Mouse (Mus musculus): Measurements from ENCODE around the gene Aif1. TPM values are rescaled to one million over a fixed set of nuclear protein-coding genes. Genes with fewer than 3 reads are reported as not detected.

The Aif1 gene
- polyA plus RNA-seq (2017; shearing (Covaris generic)), result 1 to 10 TPM in 2 of 3 experiments, under 1 TPM in 1; 0.79 to 5.4 (median 2.1) TPM

DNA sequence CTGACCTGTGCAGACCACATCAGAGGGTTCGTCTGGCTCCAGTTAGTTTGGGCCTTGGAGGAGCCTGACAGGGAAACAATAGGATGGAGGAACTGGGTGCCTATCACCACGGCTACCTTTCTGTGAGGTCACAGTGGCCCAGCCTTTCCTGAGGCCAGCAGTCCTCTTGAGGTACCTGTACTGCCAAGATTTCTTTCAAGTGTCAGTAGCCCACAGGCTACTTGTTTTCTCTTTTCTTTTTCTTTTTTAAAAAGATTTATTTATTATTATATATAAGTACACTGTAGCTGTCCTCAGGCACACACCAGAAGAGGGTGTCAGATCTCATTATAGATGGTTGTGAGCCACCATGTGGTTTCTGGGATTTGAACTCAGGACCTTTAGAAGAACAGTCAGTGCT lies at the start of gene Aif1:
Gene Aif1 (minus strand): TSS at position 101 of the 400 bp plus-strand sequence.
- ATAC-seq, result no peak

DNA sequence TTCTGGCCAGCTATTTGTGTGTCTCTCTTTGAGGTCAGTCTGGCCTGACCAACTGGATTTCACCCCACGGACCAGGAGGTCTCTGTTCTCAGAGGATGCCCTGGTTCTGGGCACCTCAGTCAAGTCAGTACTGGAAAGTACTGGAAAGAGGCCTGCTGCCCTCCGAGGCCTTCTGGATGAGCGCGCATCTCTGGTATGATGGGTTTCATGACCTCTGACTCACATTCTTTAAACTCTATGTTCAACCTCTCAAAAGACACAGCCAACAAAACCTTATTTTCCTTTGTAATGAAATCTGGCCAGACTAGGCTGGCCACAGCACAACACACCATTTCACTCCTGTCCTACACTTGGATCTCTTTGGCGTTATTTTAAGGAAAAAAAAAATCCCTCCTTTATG lies 49.6 kb upstream of the Aif1 start:
- ATAC-seq, result no peak

DNA sequence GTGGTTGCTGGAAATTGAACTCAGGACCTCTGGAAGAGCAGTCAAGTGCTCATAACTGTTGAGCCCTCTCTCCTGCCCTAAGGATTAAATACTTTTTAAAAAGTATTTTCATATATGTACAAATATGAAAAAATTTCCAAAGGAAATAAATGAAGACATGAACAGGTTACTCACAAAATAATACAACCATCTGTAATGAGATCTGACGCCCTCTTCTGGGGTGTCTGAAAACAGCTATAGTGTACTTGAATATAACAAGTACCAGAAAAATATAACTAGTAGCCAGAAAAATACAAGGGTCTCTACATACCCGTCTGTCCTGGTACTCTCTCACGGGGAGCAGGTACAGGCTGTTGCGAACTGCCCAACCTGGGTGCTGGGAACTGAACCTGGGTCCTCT lies 48.8 kb upstream of the Aif1 start:
- no peak for ATAC-seq

DNA sequence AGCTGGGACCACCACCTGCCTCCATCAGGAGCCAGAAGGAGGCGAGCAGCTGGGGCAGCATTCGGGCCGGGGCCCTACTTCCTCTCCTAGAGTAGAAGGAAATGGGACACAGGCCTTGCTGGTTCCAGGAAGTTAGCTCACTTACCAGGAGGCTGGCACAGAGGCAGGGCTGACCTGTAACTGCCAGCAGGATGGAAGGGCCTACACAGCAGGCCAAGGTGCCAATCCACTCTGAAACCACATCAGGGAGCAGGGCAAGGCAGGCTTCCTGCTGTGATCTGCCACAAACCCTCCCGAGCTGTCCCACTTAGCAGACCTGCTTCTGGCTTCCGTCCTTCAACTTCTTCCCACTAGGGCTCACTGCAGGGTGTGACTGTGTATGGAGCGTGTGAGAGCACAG lies 46.4 kb upstream of the Aif1 start:
- ATAC-seq, result no peak

DNA sequence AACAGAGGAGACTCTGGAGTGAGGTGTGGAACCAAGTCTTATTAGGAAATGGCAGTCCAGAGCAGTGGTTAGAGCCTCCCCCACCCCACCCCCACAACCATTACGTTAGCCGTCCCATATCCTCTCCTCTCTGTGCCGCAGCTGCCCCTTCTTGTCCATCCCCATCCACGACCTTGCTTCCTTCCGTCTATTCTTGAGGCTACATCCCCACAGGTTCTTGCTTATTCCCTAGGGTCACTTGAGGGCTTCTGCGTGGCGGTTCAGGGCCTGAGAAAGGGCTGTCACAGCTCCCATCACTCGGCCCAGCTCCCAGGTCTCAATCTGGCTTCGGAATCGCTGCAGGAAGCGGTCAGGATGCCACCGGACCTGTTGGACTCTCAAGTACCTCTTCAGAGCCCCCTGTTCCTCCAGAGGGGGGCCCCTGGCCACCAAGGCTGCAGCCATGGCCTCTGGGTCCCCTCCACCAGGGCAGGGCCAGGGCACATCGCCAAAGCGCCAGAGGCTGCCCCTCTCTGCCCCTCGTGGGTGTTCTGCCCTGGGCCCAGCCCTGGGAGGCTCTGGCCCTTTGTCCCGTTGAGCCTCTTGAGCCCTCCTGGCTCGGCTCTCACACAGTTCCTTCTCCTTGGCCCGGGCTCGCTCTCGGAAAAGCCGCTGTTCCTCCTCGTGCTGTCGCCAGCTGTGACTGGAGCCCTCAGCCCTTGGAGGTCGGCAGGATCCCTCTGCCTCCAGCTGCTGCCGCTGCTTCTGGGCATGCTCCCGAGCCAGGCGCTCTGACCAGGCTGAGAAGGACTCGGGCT lies 44.5 kb upstream of the Aif1 start, which contains the start of gene Gm16181:
Gene Gm16181 (plus strand): TSS at position 679 of the 797 bp plus-strand sequence.
- ATAC-seq, result peak; percentile 3

DNA sequence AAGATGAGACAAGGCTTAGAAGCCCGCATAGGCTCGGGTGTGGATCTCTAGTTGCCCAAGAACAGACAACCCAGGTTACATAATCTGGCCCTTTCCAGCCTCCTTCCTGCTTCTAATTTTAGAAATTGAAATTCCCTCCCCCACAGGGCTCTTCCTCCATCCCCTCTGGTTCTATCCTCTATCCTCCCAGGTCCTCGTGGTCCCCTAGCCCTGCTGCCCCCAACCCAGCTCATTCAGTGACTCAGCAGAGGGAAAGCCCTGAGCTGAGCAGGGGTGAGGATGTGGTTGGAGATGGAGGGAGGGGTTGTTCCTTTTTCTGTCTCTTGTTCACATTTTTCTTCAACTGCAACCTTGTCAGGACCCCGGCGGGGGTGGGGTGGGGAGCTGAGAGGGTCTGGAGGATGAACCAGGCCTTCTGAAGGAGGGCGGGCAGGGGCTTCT lies 43.8 kb upstream of the Aif1 start:
- ATAC-seq, result peak; percentile 83

DNA sequence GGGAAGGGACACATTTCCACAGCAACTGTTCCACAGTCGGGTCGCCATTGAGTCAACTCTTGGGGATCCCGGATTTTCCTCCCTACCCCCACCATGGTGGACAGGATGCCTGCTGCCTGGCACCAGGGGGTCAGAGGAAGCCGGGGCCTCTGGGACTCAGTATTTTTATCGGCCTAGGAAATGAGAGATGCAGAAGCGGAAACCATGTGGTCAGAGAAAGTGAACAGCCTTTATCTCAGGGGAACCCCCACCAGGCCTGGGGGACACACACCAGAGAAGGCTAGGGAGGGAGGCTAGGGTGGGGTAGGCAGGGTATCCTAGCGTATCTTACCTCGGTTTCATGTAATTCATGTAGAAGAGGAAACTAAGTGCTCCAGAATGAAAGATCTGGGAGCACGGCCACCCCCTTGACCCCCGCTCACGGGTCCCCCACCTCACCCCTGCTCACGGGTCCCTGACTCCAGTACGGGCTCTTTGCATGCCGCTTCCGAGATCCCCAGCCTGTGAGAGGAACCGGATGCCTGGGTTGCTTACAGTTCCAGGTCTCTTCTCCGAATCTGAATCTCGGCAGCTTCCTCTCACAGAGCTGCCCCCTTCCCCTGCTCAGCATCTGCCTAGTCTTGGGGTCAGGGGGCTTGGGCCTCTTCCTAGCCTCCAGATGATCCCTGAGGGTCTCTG lies 42.8 kb upstream of the Aif1 start:
- ATAC-seq, result peak; percentile 58

DNA sequence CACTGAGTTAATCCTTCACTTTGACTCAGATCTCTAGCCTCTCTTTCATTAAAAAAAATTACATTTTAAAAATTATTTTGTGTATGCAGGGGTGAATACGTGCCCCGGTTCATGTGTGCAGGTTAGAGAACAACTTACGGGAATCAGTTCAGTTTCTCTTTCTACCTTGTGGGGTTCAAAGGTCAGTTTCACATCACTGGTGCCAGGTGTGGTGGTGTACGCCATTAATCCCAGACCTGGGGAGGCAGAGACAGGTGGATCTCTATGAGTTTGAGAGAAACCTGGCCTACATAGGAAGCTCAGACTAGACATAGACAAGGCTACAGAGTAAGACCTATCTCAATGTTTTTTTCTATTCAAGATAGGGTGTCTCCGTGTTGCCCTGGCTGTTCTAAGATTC lies 37.2 kb upstream of the Aif1 start:
- no peak for ATAC-seq

DNA sequence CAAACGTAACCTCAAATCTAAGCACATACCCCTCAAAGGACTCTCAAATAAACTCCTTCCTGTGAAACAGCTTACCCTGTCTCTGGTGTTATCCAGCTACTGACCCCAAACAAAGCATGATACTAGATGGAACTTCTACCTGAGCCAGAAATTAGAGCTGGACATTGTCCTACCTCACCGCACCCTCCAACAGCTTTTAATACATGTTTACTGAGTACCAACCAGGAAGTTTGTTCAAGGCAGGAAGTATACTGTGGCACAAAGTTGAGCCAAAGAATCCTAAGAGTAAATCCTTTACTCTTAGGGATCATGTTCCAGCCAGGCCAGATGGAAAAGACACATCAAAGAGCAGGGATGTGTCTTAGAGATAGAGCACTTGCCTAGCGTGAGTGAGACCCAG lies 34.7 kb upstream of the Aif1 start:
- ATAC-seq, result peak; percentile 13

DNA sequence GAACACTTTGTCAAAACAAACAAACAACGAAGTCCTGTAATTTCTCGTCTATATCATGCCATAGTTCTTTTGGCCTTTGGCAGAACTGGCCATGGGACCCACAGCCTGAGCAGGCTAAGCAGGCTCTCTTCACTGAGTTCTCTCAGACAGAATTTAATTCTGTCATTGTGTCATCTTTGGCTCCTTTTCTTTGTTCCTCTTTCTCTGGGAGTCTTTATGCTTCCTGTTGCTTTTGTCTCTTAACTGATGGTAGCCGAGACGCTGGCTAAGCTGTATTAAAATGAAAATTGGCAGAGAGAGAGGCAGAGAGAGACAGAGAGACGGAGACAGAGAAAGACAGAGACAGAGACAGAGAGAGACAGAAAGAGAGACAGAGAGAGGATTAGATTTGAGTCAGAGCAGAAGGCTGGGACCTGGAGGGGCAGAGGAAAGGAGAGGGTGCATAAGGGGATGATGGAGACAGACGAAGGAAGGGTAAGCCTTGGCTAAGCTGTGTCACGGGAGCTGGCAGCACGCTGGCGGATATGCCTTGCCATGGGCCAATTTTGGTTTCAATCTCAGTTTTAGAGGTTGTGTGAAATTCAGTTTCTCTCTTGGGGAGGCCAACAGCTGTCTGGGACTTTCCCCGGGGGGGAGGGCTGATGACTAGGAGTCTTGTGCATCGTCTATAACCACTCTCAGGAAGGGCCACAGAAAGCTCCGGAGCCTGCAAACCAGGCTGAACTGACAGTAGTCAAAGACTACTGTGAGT lies 34.1 kb upstream of the Aif1 start:
- ATAC-seq, result peak; percentile 91

DNA sequence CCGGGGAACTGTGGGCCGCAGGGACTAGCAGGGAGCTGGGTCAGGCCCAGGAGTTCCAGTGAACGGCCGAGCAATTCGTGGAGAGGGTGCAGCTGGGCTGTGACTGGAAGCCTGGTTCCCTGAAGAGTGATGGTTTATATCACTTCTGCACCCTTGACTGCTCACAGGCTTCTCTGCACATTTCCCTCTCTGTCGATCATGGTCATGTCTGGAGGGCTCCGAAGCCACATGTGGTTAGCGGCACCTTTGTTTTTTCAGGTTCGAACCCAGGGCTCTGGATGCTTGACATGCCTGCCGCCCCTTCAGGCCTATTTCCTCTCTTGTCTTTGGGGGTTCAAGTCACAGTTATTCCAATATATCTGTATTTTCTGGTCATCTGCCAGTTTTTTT lies 29.5 kb upstream of the Aif1 start:
- no peak for ATAC-seq

DNA sequence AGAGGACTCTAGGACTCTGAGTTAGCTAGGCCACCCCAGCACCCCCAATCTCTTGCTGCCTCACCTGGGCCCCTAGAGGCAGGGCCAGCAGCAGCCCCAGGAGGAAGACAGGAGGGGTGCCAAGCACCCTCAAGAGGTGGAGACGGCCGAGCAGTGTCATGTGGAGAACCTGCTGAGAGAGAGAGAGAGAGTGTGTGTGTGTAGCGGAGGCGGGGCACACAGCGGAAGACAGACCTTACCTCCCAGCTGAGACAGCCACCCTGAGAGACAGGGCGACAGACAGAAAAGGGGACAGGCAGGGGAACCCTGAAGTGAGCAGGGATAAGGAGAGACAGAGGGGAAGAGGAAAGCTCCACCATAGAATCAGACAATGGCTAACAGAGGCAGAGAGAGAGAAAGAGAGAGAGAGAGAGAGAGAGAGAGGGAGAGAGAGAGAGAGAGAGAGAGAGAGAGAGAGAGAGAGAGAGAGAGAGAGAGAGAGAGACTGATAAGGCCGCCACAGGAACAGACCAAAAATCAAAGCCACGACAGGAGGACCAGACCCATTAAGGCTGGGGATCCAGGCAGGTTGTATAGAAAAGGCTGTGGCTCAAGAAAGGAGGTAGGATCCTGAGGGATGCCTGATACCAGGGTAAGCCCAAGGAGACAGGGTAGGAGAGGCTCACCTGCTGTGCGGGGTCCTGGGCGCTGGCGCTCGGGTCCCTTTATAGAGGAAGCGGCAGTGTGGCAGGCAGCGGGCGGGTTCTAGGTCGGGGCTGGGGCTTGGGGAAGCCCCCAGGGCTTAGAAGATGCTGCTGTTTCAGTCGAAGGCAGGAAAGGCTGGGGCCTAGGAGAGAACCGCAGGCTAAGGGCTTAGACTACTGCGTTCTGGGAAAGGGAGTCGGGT lies 28.9 kb upstream of the Aif1 start, which contains the start of gene Lta:
Gene Lta (minus strand): TSS at position 858 of the 886 bp plus-strand sequence.
- peak; percentile 57 for ATAC-seq

DNA sequence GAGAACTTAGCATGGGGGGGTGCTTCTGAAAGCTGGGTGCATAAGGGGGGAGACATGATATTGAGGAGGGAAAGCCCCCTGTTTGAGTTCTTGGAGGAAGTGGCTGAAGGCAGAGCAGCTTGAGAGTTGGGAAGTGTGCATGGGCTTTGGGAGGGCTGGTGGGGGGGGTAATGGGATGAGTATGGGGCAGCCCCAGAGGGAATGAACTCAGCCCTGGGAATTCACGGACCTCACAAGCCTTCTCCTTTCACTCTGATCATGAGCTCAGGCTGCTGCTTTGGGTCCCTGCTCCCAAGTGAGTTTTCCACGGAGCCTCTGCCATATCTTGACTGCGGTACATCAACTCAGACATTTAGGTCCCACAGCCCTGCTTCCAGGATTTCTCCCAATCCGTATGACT lies 26.6 kb upstream of the Aif1 start:
- no peak for ATAC-seq

DNA sequence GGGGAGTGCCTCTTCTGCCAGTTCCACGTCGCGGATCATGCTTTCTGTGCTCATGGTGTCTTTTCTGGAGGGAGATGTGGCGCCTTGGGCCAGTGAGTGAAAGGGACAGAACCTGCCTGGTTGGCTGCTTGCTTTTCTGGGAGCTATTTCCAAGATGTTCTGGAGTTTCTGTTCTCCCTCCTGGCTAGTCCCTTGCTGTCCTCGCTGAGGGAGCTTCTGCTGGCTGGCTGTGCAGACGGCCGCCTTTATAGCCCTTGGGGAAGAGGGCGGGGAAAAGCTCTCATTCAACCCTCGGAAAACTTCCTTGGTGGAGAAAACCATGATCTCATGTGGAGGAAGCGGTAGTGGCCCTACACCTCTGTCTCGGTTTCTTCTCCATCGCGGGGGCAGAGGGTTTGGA lies 25.9 kb upstream of the Aif1 start, which contains the start of gene Tnf:
Gene Tnf (minus strand): TSS at position 221 of the 400 bp plus-strand sequence.
- ATAC-seq, result peak; percentile 4

DNA sequence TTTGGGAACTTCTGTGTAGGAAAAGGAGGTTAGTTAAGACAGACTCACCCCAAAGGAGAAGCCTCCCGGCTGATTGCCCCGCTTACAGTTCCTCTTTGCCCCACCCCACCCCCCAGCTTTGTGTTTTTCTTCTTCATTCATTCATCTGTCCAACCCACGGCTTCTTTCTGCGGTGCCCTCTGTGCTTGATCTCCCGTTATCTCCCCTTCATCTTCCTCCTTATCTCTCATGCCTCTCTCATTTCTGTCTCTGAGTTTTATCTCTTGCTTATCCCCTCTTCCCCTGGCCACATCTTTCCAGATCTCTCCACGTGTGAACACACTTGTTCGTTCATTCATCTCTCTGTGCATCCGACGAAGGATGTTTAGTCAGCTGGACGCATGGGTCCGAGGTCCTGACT lies 25.3 kb upstream of the Aif1 start:
- no peak for ATAC-seq

DNA sequence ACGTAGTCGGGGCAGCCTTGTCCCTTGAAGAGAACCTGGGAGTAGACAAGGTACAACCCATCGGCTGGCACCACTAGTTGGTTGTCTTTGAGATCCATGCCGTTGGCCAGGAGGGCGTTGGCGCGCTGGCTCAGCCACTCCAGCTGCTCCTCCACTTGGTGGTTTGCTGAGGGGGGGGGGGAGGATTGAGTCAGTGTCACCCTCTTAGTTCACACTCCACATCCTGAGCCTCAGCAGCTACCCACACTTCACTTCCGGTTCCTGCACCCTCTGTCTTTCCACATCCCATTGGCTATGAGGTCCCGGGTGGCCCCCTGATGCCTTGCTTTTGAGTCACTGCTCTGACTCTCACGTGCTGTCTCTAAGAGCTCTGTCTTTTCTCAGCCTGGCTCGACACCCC lies 24.5 kb upstream of the Aif1 start:
- peak; percentile 78 for ATAC-seq

DNA sequence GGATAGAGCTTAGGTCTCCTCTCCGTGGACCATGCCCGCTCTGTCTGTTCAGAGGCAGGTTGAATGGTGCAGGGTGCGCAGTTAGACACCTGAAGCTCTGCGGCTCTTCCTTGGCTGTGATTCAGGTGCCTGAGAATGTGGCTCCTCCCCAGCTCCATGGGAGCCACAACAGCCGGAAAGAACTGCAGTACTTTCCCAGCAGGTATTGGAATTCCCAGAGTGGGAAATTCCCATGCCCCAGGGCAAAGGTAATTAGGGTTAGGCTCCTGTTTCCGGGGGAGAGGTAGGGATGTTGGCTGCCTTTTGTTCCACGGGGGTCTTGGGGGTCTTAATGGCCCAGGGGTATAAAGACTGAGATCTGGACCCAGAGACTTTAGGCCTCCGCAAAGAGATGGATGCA lies 23.1 kb upstream of the Aif1 start:
- no peak for ATAC-seq

DNA sequence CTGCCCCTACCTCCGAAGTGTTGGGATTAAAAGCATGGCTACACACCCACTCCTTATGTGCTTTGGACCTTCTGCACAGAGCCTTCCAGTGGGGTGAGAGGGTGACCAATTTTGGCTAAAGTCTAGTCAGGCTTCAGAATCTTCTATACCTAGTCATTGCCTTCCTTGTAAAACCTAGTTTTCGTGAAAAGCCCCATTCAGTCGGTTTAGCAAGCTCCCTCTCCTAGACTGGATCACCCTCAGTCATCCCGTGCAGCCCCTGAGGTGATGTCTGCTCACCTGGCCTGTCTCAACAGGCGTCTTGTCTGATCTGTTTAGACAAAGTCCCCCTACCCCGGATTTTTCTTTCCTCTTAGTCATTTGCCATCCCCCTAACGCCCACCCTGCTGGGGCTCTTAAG lies 22.2 kb upstream of the Aif1 start:
- no peak for ATAC-seq

DNA sequence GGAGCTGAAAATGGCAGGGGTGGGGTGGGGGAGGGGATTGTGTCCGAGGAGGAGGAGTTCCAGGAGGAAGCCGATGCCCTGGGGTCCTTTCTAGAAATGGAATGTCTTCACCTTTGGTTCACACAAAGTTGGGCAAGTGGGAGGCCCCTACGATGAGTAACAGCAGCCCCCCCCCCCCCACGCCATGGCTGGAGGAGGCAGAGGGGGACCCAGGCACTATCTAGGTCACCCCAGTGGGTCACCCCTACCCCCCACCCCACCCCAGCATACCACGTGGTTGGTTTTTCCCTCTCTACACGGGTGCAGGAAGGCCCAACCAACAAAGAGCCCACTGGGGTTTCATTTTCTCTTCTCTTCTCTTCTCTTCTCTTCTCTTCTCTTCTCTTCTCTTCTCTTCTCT lies 21.3 kb upstream of the Aif1 start:
- no peak for ATAC-seq

DNA sequence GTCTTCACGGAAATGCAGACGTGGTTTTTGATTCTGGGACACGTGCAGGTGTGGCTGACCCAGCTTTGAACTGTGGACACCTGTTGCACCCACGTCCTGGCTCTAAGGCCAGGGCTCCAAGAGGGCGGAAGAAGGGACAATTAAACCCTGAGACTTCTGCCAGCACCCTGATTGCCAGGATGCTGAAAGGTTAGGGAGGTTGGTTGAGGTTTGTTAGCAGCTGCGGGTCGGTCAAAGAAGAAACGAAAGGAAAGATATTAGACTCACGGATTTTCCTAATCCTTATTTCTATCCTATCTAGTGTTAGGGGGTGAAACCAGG lies 20.4 kb upstream of the Aif1 start:
- no peak for ATAC-seq

DNA sequence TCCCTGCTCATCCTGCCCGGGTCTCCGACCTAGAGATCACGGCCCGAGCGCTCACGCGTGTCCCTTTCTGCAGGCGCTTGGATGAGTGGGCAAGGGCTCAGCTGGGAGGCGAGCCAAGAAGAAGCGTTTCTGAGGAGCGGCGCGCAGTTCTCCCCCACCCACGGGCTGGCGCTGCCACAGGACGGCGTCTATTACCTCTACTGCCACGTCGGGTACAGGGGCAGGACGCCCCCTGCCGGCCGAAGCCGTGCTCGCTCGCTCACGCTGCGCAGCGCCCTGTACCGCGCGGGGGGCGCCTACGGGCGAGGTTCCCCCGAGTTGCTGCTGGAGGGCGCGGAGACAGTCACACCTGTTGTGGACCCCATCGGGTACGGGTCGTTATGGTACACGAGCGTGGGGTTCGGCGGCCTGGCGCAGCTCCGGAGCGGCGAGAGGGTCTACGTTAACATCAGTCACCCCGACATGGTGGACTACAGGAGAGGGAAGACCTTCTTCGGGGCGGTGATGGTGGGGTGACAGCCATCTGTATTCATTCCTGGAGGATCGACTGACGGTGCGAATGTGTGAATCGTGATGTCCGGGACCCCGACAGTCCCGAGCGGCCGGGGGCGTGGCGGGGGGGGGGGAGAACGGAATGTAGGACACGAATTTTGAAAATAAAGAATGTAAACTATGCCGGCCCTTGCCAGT lies 19.9 kb upstream of the Aif1 start:
- peak; percentile 41 for ATAC-seq
